Mouse (Mus musculus) lung, adult 2 months (tissue): ENCODE measurements at regions not wholly inside any gene's neighbourhood (a gene's known extent, or its start where the extent isn't known, plus 50 kb on each side); places are given as distances from the start of the nearest gene placed in this dataset.

Experiments used
- CTCF ChIP-seq: fragments of 200-500 bp; IDR thresholded peaks from 2 replicates; pipeline ENCODE4 v1.5.1; 2011; ENCODE audit warnings: mild to moderate bottlenecking, low read length, control low read depth; ENCODE audit not compliant: insufficient read depth
- POLR2A ChIP-seq: fragments of 200-500 bp; IDR thresholded peaks from 2 replicates; pipeline ENCODE4 v1.6.1; 2011; ENCODE audit warnings: low read depth, mild to moderate bottlenecking, control low read depth, low read length, borderline replicate concordance; ENCODE audit errors: extremely low read depth

GRCm38 (mm10) chr5:106321426-106321825, 136.5 kb downstream of the Barhl2 start:
- TF ChIP-seq CTCF: no peak
- TF ChIP-seq POLR2A: no peak
